Mouse (Mus musculus) stomach, embryonic 15.5 days (tissue): ENCODE results near the gene Stradb. TPM values are rescaled to one million over a fixed set of nuclear protein-coding genes. Genes with fewer than 3 reads are reported as not detected.

Experiments
- ATAC-seq: fragments of 200-750 bp; cut with Nextera tagmentation; 2 replicates; pipeline ENCODE4 v1.8.0; 2017; ENCODE audit warnings: low read depth, moderate number of reproducible peaks, moderate TSS enrichment; ENCODE audit not compliant: insufficient read depth, low FRiP score
- H3K27ac ChIP-seq: fragments of 300-500 bp; sonication (generic); 2 replicates; pipeline ENCODE4 v1.5.1; 2015; ENCODE audit warnings: mild to moderate bottlenecking, inconsistent platforms
- H3K27me3 ChIP-seq: fragments of 300-500 bp; sonication (generic); replicated peaks from 2 replicates; pipeline ENCODE4 v1.6.1; 2015; ENCODE audit warnings: inconsistent platforms
- H3K36me3 ChIP-seq: fragments of 300-500 bp; sonication (generic); 2 replicates; pipeline ENCODE4 v1.6.1; 2015; ENCODE audit warnings: inconsistent platforms
- H3K4me1 ChIP-seq: fragments of 300-500 bp; sonication (generic); 2 replicates; pipeline ENCODE4 v1.6.1; 2015; ENCODE audit warnings: inconsistent platforms
- H3K4me2 ChIP-seq: fragments of 300-500 bp; sonication (generic); 2 replicates; pipeline ENCODE4 v1.6.1; 2015; ENCODE audit warnings: mild to moderate bottlenecking, inconsistent platforms
- H3K4me3 ChIP-seq: fragments of 300-500 bp; sonication (generic); replicated peaks from 2 replicates; pipeline ENCODE4 v1.5.1; 2015; ENCODE audit warnings: inconsistent platforms
- H3K9ac ChIP-seq: fragments of 300-500 bp; sonication (generic); 2 replicates; pipeline ENCODE4 v1.6.1; 2015; ENCODE audit warnings: inconsistent platforms
- H3K9me3 ChIP-seq: fragments of 300-500 bp; sonication (generic); 2 replicates; pipeline ENCODE4 v1.6.1; 2016; ENCODE audit warnings: inconsistent platforms
- WGBS: fragments of 180-500 bp; shearing (Covaris S2); methylation state at CpG from one replicate; pipeline ENCODE4 v1.1.7; 2015; 5-methylcytosine and 5-hydroxymethylcytosine counted together
- polyA plus RNA-seq: library from polyadenylated mRNA; unstranded; fragments of >200 nt; fragmentation: Nextera tagmentation; extraction: Ambion mirVana; gene quantifications from 2 replicates; pipeline ENCODE4 v1.2.1, GENCODE M21; 2015

Gene Stradb
- polyA plus RNA-seq, result 24.6 and 26.9 TPM in 2 replicates

DNA sequence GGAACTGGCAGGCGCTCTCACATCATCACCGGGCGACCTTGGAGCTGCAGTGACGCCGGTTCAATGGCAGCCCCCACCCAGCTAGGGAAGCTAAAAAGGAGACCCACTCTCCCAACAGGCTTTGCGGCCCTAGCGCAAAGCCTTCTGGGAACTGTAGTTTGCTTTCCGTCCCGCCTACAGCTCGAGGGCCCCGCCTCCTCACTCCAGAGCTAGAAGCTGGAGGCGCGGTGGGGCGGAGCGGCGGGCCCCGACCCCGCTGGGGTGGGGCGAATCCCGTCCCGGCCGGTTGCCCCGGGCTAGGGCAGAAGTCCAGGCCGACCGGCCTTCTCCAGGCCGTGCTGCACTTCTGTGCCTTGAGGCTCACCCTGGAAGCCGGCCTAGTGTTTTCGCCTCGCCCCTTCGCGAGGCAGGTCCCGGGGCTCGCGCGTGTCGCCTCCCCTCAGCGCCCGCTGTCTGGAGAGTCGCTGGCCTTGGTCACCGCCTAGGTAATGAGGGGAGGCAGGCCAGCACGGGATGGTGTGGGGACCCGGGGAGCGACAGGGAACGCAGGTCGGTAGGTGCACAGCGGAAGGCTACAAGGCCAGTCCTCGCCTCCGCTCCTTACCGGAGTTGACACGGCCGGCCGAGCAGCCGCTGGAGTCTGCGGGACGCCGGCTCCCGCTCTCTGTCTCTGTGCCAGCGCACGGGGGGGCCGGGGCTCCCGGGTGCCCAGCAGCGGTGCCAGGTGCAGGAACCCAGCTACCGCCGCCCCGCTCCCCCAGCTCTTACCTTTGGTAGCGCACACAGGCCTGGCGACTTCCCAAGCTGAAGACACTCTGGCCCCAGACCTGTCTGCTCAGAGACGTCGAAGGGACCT lies at the start of gene Stradb, which contains the start of gene Trak2:
Gene Stradb, plus strand, starts transcription at position 157 of the 856 bp plus-strand sequence.
Gene Trak2, minus strand, starts transcription at position 65 of the 856 bp plus-strand sequence.
- ATAC-seq, result peak; percentile 96
- 0% methylated on average over 65 of the region's 69 CpGs for WGBS
- H3K36me3 ChIP-seq, result no peaks in the 10 kb centered on the region

DNA sequence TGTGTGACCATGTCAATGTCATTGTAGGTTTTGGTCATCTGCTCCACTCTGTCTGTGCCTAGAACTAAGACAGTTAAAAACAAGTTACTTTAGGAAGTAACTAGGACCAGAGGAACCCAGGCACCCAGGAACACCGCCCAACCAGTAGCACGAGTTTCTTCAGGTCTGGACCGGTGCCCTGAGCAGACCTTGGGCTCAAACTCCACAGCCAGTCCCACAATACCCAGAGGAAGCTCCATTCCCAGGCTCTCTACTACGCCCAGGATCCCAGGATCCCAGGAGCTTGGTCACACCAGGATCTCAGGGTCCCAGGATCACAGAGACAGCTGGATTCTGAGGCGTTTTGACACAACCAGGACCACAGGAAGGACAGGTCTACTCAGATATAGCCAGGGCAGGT lies 46.7 kb upstream of the Stradb start:
- no peak overlapping the region for H3K4me3 ChIP-seq
- no peak overlapping the region for H3K4me2 ChIP-seq
- peaks cover 11% of the 10 kb centered on the region for H3K36me3 ChIP-seq
- H3K9ac ChIP-seq, result no peak overlapping the region
- H3K27ac ChIP-seq, result no peak overlapping the region
- no peaks in the 10 kb centered on the region for H3K9me3 ChIP-seq
- H3K27me3 ChIP-seq, result no peaks in the 10 kb centered on the region
- H3K4me1 ChIP-seq, result no peaks in the 10 kb centered on the region
- ATAC-seq, result no peak
- WGBS, result 95% methylated on average over 5 of the region's 5 CpGs

More for the DNA sequence above, at the start of gene Stradb, which contains the start of gene Trak2:
- Histone ChIP-seq H3K9ac (peak within 1 kb of the TSS; percentile 62), H3K4me2 (peak within 1 kb of the TSS; percentile 82), H3K27ac (peak within 1 kb of the TSS; percentile 83), H3K4me1 (0 out of 2 replicates have a peak, but pooled peaks cover 8% of the 10 kb centered on the region), H3K4me3 (peak within 1 kb of the TSS; percentile 79), H3K9me3 (no peaks in the 10 kb centered on the region), H3K27me3 (no peaks in the 10 kb centered on the region)

DNA sequence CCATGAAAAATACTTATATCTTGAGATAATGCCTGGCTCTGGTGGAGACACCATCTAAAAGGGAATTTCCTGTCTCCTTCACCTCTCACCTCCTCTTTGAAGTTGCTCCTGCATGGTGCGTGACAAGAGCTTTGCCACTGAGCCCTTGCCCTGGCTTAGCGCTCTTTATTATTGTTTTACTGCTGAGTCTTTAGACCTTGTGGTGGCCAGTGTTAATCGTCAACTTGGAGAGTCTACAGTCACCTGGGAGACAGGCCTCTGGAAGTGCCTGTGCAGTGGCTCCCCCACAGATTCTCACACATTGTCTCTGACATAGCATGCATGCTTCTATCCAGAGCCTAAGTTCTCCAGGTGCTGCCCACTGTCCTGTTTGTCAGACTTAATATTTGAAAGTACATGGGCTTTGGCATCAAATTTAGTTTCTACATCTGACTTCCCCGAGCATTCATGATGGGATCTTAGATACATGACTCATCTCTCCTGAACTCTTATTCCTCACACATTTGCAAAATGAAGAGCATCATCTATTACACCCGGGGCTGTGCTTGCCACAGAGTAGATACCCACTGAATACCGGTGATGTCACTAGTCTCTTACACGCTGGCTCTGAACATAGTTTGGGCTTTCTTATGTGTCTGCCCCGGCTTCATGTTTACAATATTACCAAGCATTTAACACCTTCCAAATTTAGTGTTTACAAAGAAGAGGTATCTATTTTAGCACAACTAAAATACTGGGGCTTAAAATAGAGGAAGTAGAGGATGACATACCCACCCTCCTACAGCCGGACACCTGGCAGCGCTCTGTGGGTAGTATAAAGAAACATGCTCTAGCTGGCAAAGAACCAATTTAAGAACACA lies 36.3 kb upstream of the Stradb start:
- H3K9me3 ChIP-seq, result no peaks in the 10 kb centered on the region
- H3K4me2 ChIP-seq, result no peak overlapping the region
- H3K9ac ChIP-seq, result no peak overlapping the region
- 87% methylated on average over 10 of the region's 10 CpGs for WGBS
- no peak overlapping the region for H3K4me3 ChIP-seq
- H3K27ac ChIP-seq, result no peak overlapping the region
- H3K4me1 ChIP-seq, result no peaks in the 10 kb centered on the region
- no peaks in the 10 kb centered on the region for H3K36me3 ChIP-seq
- H3K27me3 ChIP-seq, result no peaks in the 10 kb centered on the region
- ATAC-seq, result no peak

DNA sequence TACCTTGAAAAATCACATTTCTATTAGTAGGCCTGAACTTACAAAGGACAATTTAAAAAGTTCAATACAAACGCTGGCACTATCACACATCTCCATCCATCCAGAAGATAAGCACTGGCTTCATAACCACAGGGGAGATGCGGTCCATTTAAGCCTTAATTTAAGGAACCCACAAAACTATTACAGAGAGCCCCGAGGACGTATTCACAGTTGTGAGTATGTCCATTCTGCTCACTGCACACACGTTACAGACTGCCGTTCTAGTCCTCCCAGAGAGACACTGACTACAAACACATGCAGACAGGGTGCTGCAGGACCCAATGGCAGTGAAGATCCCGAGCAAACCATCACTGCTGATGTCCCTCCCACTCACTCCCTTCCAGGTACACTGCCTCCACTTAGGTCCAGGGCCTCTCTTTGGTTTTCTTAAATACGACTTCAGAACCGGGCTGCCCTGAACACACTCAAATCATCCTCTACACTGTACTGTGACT lies 35.7 kb upstream of the Stradb start:
- 94% methylated on average over 9 of the region's 9 CpGs for WGBS
- ATAC-seq, result no peak
- Histone ChIP-seq H3K4me3 (no peak overlapping the region), H3K4me1 (no peaks in the 10 kb centered on the region), H3K27me3 (no peaks in the 10 kb centered on the region), H3K36me3 (no peaks in the 10 kb centered on the region), H3K9me3 (no peaks in the 10 kb centered on the region), H3K9ac (no peak overlapping the region), H3K27ac (no peak overlapping the region), H3K4me2 (no peak overlapping the region)

DNA sequence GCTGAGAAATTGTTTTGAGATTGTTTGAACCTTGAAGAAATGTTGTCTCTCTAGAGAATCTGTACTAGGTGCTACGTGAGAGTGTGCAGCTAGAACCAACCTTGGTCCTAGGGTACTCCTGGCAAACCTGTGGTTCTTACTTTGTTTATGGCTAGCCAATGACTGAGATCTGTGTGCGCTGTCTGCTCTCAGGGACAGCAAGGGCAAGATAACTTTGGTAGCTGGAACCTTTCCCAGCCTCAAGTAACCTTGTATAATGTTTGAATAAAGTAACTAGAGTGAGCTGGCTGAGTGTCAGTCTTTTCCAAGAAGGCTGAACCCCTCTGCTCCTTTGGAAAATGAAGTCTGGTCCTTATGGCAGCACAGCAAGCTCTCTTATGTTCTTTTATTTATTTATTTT lies 27.8 kb upstream of the Stradb start:
- H3K27ac ChIP-seq, result no peak overlapping the region
- 95% methylated on average over 2 of the region's 2 CpGs for WGBS
- H3K27me3 ChIP-seq, result no peaks in the 10 kb centered on the region

DNA sequence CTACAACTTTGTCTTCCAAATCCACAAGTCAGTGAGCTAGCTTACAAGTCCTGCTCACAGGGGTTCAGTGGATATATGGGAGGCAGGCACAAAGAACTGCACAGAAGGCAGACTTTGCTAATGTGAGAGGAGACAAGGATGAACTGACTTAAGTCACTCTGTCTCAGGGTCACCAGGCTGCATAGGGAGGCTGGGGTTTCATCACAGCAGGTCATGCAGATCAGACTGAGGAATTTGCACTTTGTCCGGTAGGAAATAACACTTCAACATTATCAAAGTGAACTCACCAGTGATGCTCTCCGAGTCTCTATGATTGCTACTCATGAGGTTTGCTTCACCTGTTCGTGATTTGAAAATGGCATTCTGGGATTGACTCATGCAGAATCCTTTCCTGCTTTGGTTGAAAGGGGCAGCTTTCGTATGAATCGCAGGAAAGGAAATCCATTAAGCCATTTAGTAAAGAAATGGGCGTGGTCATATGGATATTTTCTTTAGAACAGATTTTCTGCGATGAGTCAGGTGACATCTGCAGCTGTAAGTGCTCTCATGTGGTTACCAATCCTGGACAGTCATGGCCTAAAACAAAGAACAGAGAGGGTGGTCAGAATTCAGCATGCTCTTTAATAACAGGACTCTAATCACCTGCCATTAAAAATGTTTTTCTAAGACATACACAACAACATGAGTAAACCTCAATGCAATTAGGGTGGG lies 27.2 kb upstream of the Stradb start:
- Histone ChIP-seq H3K9ac (no peak overlapping the region), H3K4me2 (no peak overlapping the region), H3K4me1 (peaks cover 5% of the 10 kb centered on the region; the same call in 1 of the 2 replicates), H3K27ac (no peak overlapping the region), H3K36me3 (0 out of 2 replicates have a peak, but pooled peaks cover 7% of the 10 kb centered on the region), H3K27me3 (no peaks in the 10 kb centered on the region), H3K9me3 (no peaks in the 10 kb centered on the region), H3K4me3 (no peak overlapping the region)
- 76% methylated on average over 7 of the region's 7 CpGs for WGBS
- ATAC-seq, result no peak

More for the DNA sequence above, 27.8 kb upstream of the Stradb start:
- Histone ChIP-seq H3K9ac (no peak overlapping the region), H3K4me2 (no peak overlapping the region), H3K9me3 (no peaks in the 10 kb centered on the region), H3K36me3 (0 out of 2 replicates have a peak, but pooled peaks cover 7% of the 10 kb centered on the region), H3K4me1 (peaks cover under 1% of the 10 kb centered on the region; the same call in 1 of the 2 replicates), H3K4me3 (no peak overlapping the region)
- ATAC-seq, result no peak

DNA sequence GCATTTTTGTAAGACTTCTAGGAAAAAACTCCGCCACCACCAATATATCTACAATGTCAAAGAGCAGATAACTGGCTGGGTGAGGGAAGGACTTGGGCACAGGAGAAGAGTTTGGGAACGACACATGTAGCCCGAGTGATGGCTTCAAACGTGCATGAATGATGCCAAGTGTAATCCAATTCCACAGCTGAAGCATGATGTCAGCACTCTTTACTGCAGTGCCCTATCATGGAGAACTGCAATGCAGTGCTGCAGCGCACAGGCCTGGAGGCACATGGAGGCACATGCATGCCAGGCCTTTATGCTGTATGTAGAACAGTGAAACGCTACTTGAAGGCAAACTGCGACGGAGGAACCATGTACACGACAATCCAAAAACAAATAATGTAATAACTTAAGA lies 26.6 kb upstream of the Stradb start:
- no peak overlapping the region for H3K27ac ChIP-seq
- H3K4me3 ChIP-seq, result no peak overlapping the region
- WGBS, result 91% methylated on average over 9 of the region's 9 CpGs
- H3K9ac ChIP-seq, result no peak overlapping the region
- H3K4me2 ChIP-seq, result no peak overlapping the region
- no peaks in the 10 kb centered on the region for H3K27me3 ChIP-seq
- H3K36me3 ChIP-seq, result 0 out of 2 replicates have a peak, but pooled peaks cover 7% of the 10 kb centered on the region
- peaks cover 6% of the 10 kb centered on the region for H3K4me1 ChIP-seq
- no peaks in the 10 kb centered on the region for H3K9me3 ChIP-seq
- ATAC-seq, result no peak

DNA sequence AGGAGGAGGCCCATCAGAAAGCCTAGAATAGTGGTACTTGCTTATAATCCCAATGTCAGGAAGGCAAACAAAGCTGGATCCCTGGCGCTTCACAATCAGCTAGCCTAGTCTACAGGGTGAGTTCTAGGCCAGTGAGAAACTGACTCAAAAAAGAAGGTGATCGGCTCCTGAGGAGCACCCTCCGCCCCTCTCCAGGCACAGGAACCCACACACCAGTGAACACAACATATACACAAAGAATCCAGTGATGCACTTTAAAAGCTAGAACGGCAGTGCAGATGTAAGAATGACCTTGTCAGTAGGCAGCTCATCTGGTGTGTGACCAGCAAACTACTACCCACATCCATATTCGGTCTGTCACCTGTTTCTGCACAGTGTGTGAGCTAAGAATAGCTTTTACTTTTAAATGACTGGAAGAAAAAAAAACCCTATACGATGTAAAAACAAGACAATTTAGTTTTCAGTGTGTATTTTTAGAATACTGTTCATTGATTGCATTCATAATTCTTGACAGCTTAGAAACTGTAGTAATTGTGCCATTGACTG lies 23.7 kb upstream of the Stradb start:
- H3K27me3 ChIP-seq, result no peaks in the 10 kb centered on the region
- WGBS, result 85% methylated on average over 6 of the region's 6 CpGs

DNA sequence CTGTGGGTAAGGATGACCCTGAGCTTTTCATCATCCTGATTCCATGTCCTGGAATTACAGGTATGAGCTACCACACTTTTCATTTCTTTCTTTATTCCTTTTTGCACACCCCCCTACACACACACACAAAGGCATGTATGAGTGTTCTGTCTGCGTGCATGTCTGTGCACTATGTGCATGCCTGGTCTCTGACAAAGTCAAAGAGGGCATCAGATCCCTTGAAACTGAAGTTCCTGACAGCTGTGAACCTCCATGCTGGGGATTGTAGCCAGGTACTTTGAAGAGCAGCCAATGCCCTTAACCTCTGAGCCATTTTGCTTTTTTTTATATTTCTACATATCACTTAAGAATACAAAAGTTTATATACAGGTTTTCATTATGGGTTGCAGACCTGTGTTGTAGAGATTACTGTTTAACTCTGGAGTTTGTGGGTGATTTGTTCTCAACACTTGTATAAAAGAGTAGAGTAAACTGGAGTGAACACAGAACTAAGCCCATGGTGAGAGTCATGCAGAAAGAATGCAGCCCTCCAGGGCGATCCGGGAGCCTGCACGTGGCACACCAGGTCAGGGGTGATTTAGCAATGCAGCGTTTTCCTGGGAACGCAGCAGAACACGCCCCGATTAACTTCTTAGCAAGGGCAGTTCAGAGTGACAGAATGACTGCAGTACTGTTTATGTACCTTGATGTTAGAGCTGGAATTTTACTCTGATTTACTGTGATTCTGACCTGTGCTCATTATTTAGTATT lies 22.2 kb upstream of the Stradb start:
- no peak overlapping the region for H3K4me3 ChIP-seq
- H3K9ac ChIP-seq, result no peak overlapping the region
- WGBS, result 19% methylated on average over 8 of the region's 8 CpGs
- H3K4me1 ChIP-seq, result peaks cover 10% of the 10 kb centered on the region
- H3K27me3 ChIP-seq, result no peaks in the 10 kb centered on the region
- peak overlapping the region; percentile 68; the same call in 1 of the 2 replicates for H3K27ac ChIP-seq
- 0 out of 2 replicates have a peak, but pooled peaks cover 1% of the 10 kb centered on the region for H3K36me3 ChIP-seq
- H3K4me2 ChIP-seq, result no peak overlapping the region
- H3K9me3 ChIP-seq, result no peaks in the 10 kb centered on the region
- ATAC-seq, result peak; percentile 50; the same call in 1 of the 2 replicates

More for the DNA sequence above, 23.7 kb upstream of the Stradb start:
- H3K9me3 ChIP-seq, result no peaks in the 10 kb centered on the region
- no peak overlapping the region for H3K4me2 ChIP-seq
- peaks cover 10% of the 10 kb centered on the region for H3K4me1 ChIP-seq
- H3K36me3 ChIP-seq, result 0 out of 2 replicates have a peak, but pooled peaks cover 7% of the 10 kb centered on the region
- H3K4me3 ChIP-seq, result no peak overlapping the region
- no peak for ATAC-seq
- no peak overlapping the region for H3K27ac ChIP-seq
- H3K9ac ChIP-seq, result no peak overlapping the region

DNA sequence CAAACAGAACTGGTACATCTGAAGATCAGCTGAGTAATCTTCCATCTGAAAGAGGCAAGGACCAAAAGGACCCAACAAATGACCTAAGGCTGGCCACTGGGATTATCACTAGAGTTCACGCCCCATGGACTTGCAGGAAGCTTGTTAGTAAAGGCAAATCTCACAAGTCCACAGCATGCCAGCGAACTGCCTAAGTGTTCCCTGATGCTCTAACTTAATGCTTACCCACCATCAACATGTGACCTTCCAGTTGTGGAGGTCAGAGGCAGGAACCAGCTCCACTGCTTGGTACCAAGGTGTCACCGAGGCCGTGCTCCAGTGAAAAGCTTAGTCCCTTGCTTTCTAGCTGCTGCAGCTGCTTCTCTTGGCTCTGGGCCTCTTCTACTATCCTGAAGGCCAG lies 21.5 kb upstream of the Stradb start:
- ATAC-seq, result no peak
- Histone ChIP-seq H3K4me1 (peaks cover 10% of the 10 kb centered on the region), H3K27me3 (no peaks in the 10 kb centered on the region), H3K27ac (no peak overlapping the region), H3K9me3 (no peaks in the 10 kb centered on the region), H3K36me3 (no peaks in the 10 kb centered on the region), H3K9ac (no peak overlapping the region), H3K4me3 (no peak overlapping the region), H3K4me2 (no peak overlapping the region)
- 68% methylated on average over 4 of the region's 4 CpGs for WGBS
